Mouse (Mus musculus) c-Kit-positive CD71-negative TER-119-negative erythroid progenitor cells, embryonic 14.5 days (primary cell): Measurements from ENCODE around the gene Bcl2.

Source experiments
- DNase-seq: peaks from one replicate; pipeline ENCODE4 v3.0.0-alpha.2; 2013; ENCODE audit warnings: low read depth

Bcl2 gene

GRCm38 (mm10) chr1:106620174-106620931, 93.7 kb downstream of the Bcl2 start:
- no peak for DNase-seq

DNA sequence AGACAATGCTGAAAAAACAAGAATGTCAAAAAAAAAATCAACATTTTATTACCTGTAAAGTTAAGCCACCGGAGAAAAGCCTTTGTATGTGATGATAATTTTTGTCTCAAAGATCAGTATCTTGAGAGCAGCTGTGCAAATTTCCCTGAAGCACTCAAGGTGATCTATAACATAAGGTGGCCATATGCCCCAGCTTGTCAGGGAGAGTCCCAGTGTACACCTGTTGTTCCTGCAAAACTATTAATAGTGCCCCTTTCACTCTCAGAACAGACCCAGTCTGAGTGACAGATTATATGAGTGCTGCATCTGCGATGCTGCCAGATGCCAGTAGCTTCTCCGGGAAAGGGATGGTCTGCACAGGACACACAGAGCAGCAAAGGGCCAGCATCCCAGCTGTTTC, 95.3 kb downstream of the Bcl2 start:
- DNase-seq: no peak

DNA sequence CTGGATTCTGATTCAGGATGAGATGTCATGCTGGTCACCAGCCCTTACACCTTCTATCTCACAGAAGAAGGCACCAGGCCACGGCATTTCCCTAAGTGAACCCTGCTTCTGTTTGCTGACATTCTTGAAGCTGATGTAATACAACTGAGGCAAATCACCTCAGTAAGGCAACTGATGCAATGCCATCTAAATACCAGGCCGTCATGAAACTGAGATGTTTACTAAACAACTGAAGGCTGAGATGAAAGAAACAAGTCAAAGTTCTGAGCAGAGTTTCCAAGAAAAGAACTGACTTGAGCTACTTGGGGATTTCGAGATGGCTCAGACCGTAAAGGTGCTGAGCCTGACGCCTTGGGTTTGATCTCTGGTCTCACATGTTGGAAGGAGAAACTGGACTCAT, 97.1 kb downstream of the Bcl2 start:
- DNase-seq: no peak

- DNase-seq: no peak
Observed at GRCm38 (mm10) chr1:106613371-106613770, 100.7 kb downstream of the Bcl2 start.

GRCm38 (mm10) chr1:106612166-106613031, 101.7 kb downstream of the Bcl2 start:
- no peak for DNase-seq

GRCm38 (mm10) chr1:106611246-106611645, 102.8 kb downstream of the Bcl2 start:
- no peak for DNase-seq

DNA sequence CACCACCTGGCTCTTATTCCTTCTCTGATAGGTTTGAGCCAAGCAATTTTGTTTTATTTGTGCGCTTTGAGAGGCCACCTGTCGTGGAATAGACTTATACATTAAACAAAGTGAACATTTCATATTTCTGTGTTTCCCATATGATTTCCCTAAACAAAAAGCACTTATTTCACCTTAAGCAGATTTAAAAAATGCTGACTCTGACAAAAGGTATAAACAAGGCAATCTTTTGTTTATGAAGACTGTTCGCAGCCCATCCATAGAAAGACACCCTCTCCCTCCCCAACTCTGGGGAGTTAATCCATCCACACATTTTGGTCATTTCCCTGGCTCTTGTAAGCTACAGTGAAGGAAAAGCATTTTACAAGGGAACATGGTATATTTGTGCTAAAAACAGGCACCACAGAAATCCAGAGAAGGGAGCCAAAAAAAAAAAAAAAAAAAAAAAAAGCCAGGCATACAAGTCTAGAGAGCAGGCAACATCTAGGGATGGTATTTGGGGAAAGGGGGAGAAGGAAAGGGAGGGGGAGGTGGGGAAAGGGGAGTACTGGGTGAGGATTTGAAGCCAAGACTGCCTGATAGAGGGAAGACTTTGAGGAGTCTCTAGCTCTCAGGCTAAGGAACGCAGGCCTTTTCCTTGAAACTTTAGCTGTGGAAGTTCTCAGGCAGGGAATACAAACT, 105.8 kb downstream of the Bcl2 start:
- no peak for DNase-seq

- DNase-seq: no peak
Observed at GRCm38 (mm10) chr1:106606951-106607350, 107.1 kb downstream of the Bcl2 start.

GRCm38 (mm10) chr1:106603406-106603805, 110.7 kb downstream of the Bcl2 start:
- DNase-seq: no peak

DNA sequence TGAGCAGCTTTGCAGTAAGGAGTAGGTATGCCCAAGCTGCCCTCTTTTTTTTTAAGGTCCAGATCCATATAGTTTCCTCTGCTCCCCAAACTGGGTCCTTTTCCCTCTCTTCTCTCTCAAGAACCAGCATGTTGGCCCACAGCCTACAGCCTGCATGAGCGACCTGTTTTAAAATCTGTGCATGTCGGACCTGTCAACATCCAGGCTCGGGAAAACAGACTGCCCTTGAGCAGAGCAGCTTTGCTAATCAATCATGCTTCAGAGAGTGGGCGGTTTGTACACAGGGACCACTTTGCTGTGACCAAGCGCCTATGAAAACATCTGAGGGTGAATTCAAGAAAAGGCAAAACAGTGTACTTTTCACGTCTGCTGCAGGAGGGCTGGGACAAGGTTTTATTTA, 111.1 kb downstream of the Bcl2 start:
- DNase-seq: no peak

DNA sequence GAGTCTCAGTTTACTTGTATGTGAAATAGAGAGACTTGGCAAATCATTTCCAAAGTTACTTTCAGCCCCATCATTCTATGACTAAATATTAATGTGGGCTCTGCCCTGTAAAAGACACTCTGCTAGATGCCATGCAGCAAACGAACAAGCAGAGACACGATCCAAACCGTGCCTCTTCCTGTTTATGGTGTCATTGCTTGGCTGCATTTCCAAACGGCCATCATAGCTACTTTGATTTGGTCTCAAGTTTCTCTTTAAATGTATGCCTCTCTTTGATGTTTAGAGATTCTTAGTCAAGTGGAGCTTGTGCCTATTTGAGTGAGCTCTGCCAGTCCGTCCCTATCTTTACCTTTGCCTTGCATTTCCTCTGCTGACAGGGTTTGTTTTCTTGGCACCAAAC, 111.5 kb downstream of the Bcl2 start:
- DNase-seq: no peak

GRCm38 (mm10) chr1:106601247-106601646, 112.8 kb downstream of the Bcl2 start:
- DNase-seq: no peak

- no peak for DNase-seq
Observed at GRCm38 (mm10) chr1:106600841-106601240, 113.2 kb downstream of the Bcl2 start.

GRCm38 (mm10) chr1:106598292-106598583, 115.8 kb downstream of the Bcl2 start:
- DNase-seq: no peak

- DNase-seq: no peak
Observed at GRCm38 (mm10) chr1:106597575-106598291, 116.3 kb downstream of the Bcl2 start.

- DNase-seq: no peak
Observed at GRCm38 (mm10) chr1:106596380-106596779, 117.7 kb downstream of the Bcl2 start.

DNA sequence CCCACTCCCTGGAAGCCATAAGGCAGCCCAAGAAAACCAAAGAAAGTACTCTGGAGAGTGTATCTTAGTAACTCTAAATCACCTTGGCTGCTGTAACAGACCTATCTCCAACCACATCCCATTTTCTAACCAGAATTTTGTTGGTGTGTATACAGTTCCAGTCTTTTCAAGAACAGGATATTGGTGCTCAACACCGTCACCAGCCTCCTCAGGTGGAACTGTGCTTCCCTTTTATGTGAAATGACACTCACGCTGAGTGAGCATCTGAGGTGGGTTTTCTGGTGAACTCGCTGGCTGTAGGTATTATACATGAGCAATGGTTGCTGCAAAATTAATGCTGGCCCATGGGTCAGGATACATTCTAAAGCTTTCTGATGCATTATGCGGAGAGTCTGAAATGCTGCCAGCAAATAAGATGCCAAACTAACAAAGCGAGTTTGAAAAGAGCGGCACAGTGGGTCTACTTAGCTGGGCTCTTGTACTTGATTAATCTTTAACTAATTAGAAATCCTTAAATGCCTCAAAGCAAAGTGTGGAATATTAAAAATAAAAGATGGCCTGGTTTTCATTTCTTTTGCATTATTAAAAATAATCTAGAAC, 118.7 kb downstream of the Bcl2 start:
- DNase-seq: no peak

DNA sequence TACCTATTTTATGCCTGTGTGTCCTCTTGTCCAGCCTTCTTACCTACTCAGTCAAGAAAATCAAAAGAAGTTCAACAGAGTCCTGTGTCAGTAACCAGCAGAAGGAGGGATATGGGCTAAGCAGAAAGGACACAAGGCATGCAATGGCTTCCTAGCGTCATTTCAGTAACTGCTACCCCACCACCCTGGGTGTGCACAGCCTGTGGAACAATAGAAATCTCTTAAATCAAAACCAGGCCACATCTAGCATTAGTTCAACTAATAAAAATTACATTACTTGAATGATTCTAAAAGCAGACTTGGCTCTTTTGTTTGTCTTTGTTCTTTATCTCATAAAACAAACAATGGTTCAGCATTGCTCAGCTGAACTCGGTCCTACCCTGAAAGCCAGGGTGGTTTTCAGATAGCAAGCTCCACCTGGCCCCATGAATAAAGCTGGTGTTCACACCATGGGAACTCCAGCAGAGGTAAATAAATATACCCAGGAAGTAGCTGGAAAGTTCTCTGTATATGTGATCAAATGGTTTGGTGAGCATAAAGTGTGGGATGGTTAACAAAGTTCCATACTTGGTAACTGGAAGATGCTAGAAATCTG, 122.8 kb downstream of the Bcl2 start:
- no peak for DNase-seq

DNA sequence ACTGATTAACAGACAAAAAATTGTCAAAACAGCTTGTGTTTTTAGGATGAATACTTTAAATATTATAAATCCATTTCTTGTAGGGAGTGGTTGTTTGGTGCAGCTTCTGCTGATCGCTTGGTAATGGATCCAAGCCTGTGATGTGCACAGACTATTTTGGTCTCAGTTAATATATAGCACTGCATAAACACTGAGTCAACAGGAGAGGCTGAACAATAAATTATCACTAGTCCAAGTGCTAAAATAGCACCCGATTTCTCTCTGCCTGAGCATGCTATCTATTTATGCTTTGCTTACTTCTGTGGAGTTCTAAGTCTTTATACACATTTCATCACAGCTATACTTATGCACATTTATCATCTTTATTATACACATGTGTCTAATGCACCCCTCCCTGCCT, 124.9 kb downstream of the Bcl2 start:
- DNase-seq: no peak

DNA sequence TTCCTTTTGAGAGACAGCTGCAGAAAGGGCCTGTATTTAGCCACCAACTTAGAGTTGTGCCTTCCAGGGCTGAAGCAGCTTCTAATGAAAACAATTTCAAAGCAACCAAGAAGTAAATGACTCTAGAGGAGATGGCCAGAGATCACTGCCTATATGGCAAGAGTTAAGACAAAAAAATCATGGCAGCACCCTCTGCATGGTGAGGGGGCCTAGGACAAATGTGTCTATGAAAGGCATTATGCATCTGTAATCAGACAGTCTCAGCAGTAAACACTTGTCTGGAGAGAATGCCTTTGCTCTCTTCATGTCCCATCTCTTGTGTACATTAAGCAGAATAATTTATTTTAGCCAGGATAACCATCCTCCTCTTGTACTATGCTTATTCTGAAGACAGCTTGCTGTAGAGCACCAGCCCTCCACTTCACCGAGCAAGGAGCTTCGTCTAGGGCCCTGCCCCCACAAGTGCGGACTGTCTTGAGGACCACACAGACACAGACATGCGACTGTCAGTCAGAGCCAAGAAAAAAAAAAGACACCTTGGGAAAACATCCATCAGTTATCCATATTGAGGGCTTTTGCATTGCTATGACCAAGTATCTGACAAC, 126.1 kb downstream of the Bcl2 start:
- DNase-seq: no peak

GRCm38 (mm10) chr1:106586761-106587160, 127.3 kb downstream of the Bcl2 start:
- DNase-seq: no peak
